Mouse (Mus musculus) midbrain, embryonic 11.5 days (tissue): ENCODE measurements at regions not wholly inside any gene's neighbourhood (a gene's known extent, or its start where the extent isn't known, plus 50 kb on each side); places are given as distances from the start of the nearest gene placed in this dataset.

ENCODE experiments used
- ATAC-seq: fragments of 200-750 bp; cut with Nextera tagmentation; 2 replicates; pipeline ENCODE4 v1.8.0; 2017; ENCODE audit warnings: moderate TSS enrichment, moderate library complexity; ENCODE audit not compliant: low FRiP score
- DNase-seq: peaks from one replicate; pipeline ENCODE4 v3.0.0; 2015; ENCODE audit warnings: low spot score; ENCODE audit errors: missing footprints
- H3K27ac ChIP-seq: fragments of 300-500 bp; sonication (generic); 2 replicates; pipeline ENCODE4 v1.5.1; 2014; ENCODE audit warnings: low read depth, low read length
- H3K27me3 ChIP-seq: fragments of 300-500 bp; sonication (generic); 2 replicates; pipeline ENCODE4 v1.6.1; 2014; ENCODE audit warnings: mild to moderate bottlenecking, low read length, moderate library complexity, mixed read lengths; ENCODE audit not compliant: control insufficient read depth, insufficient read depth
- H3K36me3 ChIP-seq: fragments of 300-500 bp; sonication (generic); 2 replicates; pipeline ENCODE4 v1.6.1; 2014; ENCODE audit warnings: mild to moderate bottlenecking, low read length, moderate library complexity, mixed read lengths; ENCODE audit not compliant: control insufficient read depth, insufficient read depth
- H3K4me1 ChIP-seq: fragments of 300-500 bp; sonication (generic); 2 replicates; pipeline ENCODE4 v1.6.1; 2014; ENCODE audit warnings: low read length; ENCODE audit not compliant: control insufficient read depth, insufficient read depth
- H3K4me2 ChIP-seq: fragments of 300-500 bp; sonication (generic); 2 replicates; pipeline ENCODE4 v1.6.1; 2014; ENCODE audit warnings: mild to moderate bottlenecking, moderate library complexity
- H3K4me3 ChIP-seq: fragments of 300-500 bp; sonication (generic); 2 replicates; pipeline ENCODE4 v1.5.1; 2014; ENCODE audit warnings: low read depth, low read length
- H3K9ac ChIP-seq: fragments of 300-500 bp; sonication (generic); 2 replicates; pipeline ENCODE4 v1.6.1; 2014; ENCODE audit warnings: low read length
- H3K9me3 ChIP-seq: fragments of 300-500 bp; sonication (generic); 2 replicates; pipeline ENCODE4 v1.6.1; 2016; ENCODE audit warnings: low read length; ENCODE audit not compliant: control insufficient read depth
- WGBS: fragments of 180-500 bp; shearing (Covaris S2); extraction: QIAGEN DNeasy Blood & Tissue Kit; methylation state at CpG from one replicate; pipeline ENCODE4 v1.1.7; 2014; 5-methylcytosine and 5-hydroxymethylcytosine counted together

- 31% methylated on average over 10 of the region's 10 CpGs for WGBS
Measured at GRCm38 (mm10) chr14:104813977-104814584, 291.6 kb upstream of the Rnf219 start.

GRCm38 (mm10) chr14:104812006-104812405 lies 289.6 kb upstream of the Rnf219 start:
- H3K27ac ChIP-seq: no peak overlapping the region
- ATAC-seq (no peak), DNase-seq (no peak)
- no peak overlapping the region for H3K4me3 ChIP-seq
- no peaks in the 10 kb centered on the region for H3K36me3 ChIP-seq
- WGBS: 81% methylated on average over 4 of the region's 4 CpGs
- H3K4me2 ChIP-seq: no peak overlapping the region
- H3K9ac ChIP-seq: no peak overlapping the region
- H3K9me3 ChIP-seq: no peaks in the 10 kb centered on the region
- no peaks in the 10 kb centered on the region for H3K27me3 ChIP-seq
- H3K4me1 ChIP-seq: no peaks in the 10 kb centered on the region

More at GRCm38 (mm10) chr14:104813977-104814584, 291.6 kb upstream of the Rnf219 start:
- Histone ChIP-seq H3K27ac (no peak overlapping the region), H3K9me3 (no peaks in the 10 kb centered on the region), H3K36me3 (no peaks in the 10 kb centered on the region), H3K9ac (no peak overlapping the region), H3K4me3 (no peak overlapping the region), H3K4me1 (no peaks in the 10 kb centered on the region), H3K4me2 (no peak overlapping the region), H3K27me3 (no peaks in the 10 kb centered on the region)
- ATAC-seq: peak; percentile 69
- DNase-seq: peak; percentile 97

GRCm38 (mm10) chr14:104805332-104805731 lies 282.9 kb upstream of the Rnf219 start:
- no peaks in the 10 kb centered on the region for H3K27me3 ChIP-seq
- H3K9ac ChIP-seq: no peak overlapping the region

GRCm38 (mm10) chr14:104796348-104796965 lies 274.0 kb upstream of the Rnf219 start:
- ATAC-seq: no peak
- 85% methylated on average over 17 of the region's 17 CpGs for WGBS

More at GRCm38 (mm10) chr14:104805332-104805731, 282.9 kb upstream of the Rnf219 start:
- Histone ChIP-seq H3K36me3 (no peaks in the 10 kb centered on the region), H3K4me2 (no peak overlapping the region), H3K4me1 (no peaks in the 10 kb centered on the region), H3K27ac (no peak overlapping the region), H3K9me3 (no peaks in the 10 kb centered on the region), H3K4me3 (no peak overlapping the region)
- DNase-seq (no peak), ATAC-seq (no peak)
- 88% methylated on average over 10 of the region's 10 CpGs for WGBS

GRCm38 (mm10) chr14:104789346-104789745 lies 266.9 kb upstream of the Rnf219 start:
- Histone ChIP-seq H3K27me3 (no peaks in the 10 kb centered on the region), H3K36me3 (no peaks in the 10 kb centered on the region), H3K4me2 (no peak overlapping the region), H3K27ac (no peak overlapping the region), H3K4me3 (no peak overlapping the region), H3K9ac (no peak overlapping the region), H3K9me3 (no peaks in the 10 kb centered on the region), H3K4me1 (no peaks in the 10 kb centered on the region)
- DNase-seq (no peak), ATAC-seq (no peak)
- 37% methylated on average over 3 of the region's 3 CpGs for WGBS

More at GRCm38 (mm10) chr14:104796348-104796965, 274.0 kb upstream of the Rnf219 start:
- no peak overlapping the region for H3K4me3 ChIP-seq
- no peak for DNase-seq
- no peak overlapping the region for H3K4me2 ChIP-seq
- no peaks in the 10 kb centered on the region for H3K4me1 ChIP-seq
- no peaks in the 10 kb centered on the region for H3K27me3 ChIP-seq
- no peaks in the 10 kb centered on the region for H3K9me3 ChIP-seq
- H3K9ac ChIP-seq: no peak overlapping the region
- no peaks in the 10 kb centered on the region for H3K36me3 ChIP-seq
- no peak overlapping the region for H3K27ac ChIP-seq

GRCm38 (mm10) chr14:104785066-104785465 lies 262.6 kb upstream of the Rnf219 start:
- DNase-seq (no peak), ATAC-seq (no peak)
- H3K27me3 ChIP-seq: no peaks in the 10 kb centered on the region
- no peak overlapping the region for H3K27ac ChIP-seq
- H3K9me3 ChIP-seq: no peaks in the 10 kb centered on the region
- 73% methylated on average over 12 of the region's 12 CpGs for WGBS
- H3K9ac ChIP-seq: no peak overlapping the region
- no peaks in the 10 kb centered on the region for H3K4me1 ChIP-seq
- no peak overlapping the region for H3K4me3 ChIP-seq
- H3K4me2 ChIP-seq: no peak overlapping the region
- no peaks in the 10 kb centered on the region for H3K36me3 ChIP-seq

- no peak overlapping the region for H3K27ac ChIP-seq
- no peaks in the 10 kb centered on the region for H3K27me3 ChIP-seq
- ATAC-seq (peak; percentile 77), DNase-seq (no peak)
- no peaks in the 10 kb centered on the region for H3K36me3 ChIP-seq
- H3K4me1 ChIP-seq: no peaks in the 10 kb centered on the region
- H3K4me2 ChIP-seq: no peak overlapping the region
- WGBS: 33% methylated on average over 4 of the region's 4 CpGs
- no peak overlapping the region for H3K9ac ChIP-seq
- H3K9me3 ChIP-seq: no peaks in the 10 kb centered on the region
- H3K4me3 ChIP-seq: no peak overlapping the region
Measured at GRCm38 (mm10) chr14:104769938-104770337, 247.5 kb upstream of the Rnf219 start.

GRCm38 (mm10) chr14:104734213-104734612 lies 211.8 kb upstream of the Rnf219 start:
- WGBS: 80% methylated on average over 3 of the region's 3 CpGs
- no peak for DNase-seq
- no peaks in the 10 kb centered on the region for H3K36me3 ChIP-seq
- no peak overlapping the region for H3K4me2 ChIP-seq
- H3K4me3 ChIP-seq: no peak overlapping the region
- H3K4me1 ChIP-seq: no peaks in the 10 kb centered on the region
- no peaks in the 10 kb centered on the region for H3K9me3 ChIP-seq
- no peaks in the 10 kb centered on the region for H3K27me3 ChIP-seq
- ATAC-seq: no peak
- no peak overlapping the region for H3K27ac ChIP-seq
- H3K9ac ChIP-seq: no peak overlapping the region

- Histone ChIP-seq H3K4me2 (no peak overlapping the region), H3K9ac (no peak overlapping the region), H3K9me3 (no peaks in the 10 kb centered on the region), H3K36me3 (no peaks in the 10 kb centered on the region), H3K27ac (no peak overlapping the region), H3K27me3 (no peaks in the 10 kb centered on the region), H3K4me3 (no peak overlapping the region), H3K4me1 (no peaks in the 10 kb centered on the region)
- WGBS: 26% methylated on average over 1 of the region's 1 CpGs
- no peak for ATAC-seq
- no peak for DNase-seq
Measured at GRCm38 (mm10) chr14:104732036-104732435, 209.6 kb upstream of the Rnf219 start.
